Mouse (Mus musculus) thymus, adult 18-20 months (tissue): ENCODE measurements at regions not wholly inside any gene's neighbourhood (a gene's known extent, or its start where the extent isn't known, plus 50 kb on each side); places are given as distances from the start of the nearest gene placed in this dataset.

Experiments used
- DNase-seq, 2 experiments: peaks; one replicate each; pipeline ENCODE4 v3.0.0; 2022; ENCODE audit warnings: mixed read lengths in 2 of 2

- DNase-seq: no peak
Observed at GRCm38 (mm10) chr13:35482340-35482739, 177.3 kb upstream of the Cdyl start.

GRCm38 (mm10) chr13:35486125-35486524 lies 173.5 kb upstream of the Cdyl start:
- DNase-seq: no peak

GRCm38 (mm10) chr13:35499776-35500175 lies 159.9 kb upstream of the Cdyl start:
- no peak for DNase-seq

GRCm38 (mm10) chr13:35500891-35501290 lies 158.7 kb upstream of the Cdyl start:
- no peak for DNase-seq

- DNase-seq: no peak
Observed at GRCm38 (mm10) chr13:35501351-35502146, 158.1 kb upstream of the Cdyl start.

- DNase-seq: no peak
Observed at GRCm38 (mm10) chr13:35502147-35502522, 157.5 kb upstream of the Cdyl start.

GRCm38 (mm10) chr13:35503362-35503821 lies 156.2 kb upstream of the Cdyl start:
- no peak for DNase-seq

GRCm38 (mm10) chr13:35507195-35507594 lies 152.4 kb upstream of the Cdyl start:
- no peak for DNase-seq

GRCm38 (mm10) chr13:35512029-35512507 lies 147.6 kb upstream of the Cdyl start:
- DNase-seq: no peak

GRCm38 (mm10) chr13:35513120-35513519 lies 146.5 kb upstream of the Cdyl start:
- no peak for DNase-seq

GRCm38 (mm10) chr13:35515291-35515690 lies 144.3 kb upstream of the Cdyl start:
- no peak for DNase-seq

- no peak for DNase-seq
Observed at GRCm38 (mm10) chr13:35517692-35518091, 141.9 kb upstream of the Cdyl start.

- DNase-seq: no peak
Observed at GRCm38 (mm10) chr13:35522272-35522671, 137.4 kb upstream of the Cdyl start.

GRCm38 (mm10) chr13:35529577-35529976 lies 130.1 kb upstream of the Cdyl start:
- no peak for DNase-seq

GRCm38 (mm10) chr13:35537106-35537505 lies 122.5 kb upstream of the Cdyl start:
- DNase-seq: no peak

GRCm38 (mm10) chr13:35537936-35538335 lies 121.7 kb upstream of the Cdyl start:
- DNase-seq: no peak

- no peak for DNase-seq
Observed at GRCm38 (mm10) chr13:35540433-35540832, 119.2 kb upstream of the Cdyl start.

- DNase-seq: no peak
Observed at GRCm38 (mm10) chr13:35541053-35541452, 118.6 kb upstream of the Cdyl start.

GRCm38 (mm10) chr13:35564006-35564405 lies 95.6 kb upstream of the Cdyl start:
- DNase-seq: no peak

- DNase-seq: no peak
Observed at GRCm38 (mm10) chr13:35581616-35582015, 78.0 kb upstream of the Cdyl start.

- DNase-seq: no peak
Observed at GRCm38 (mm10) chr13:35598003-35598402, 61.6 kb upstream of the Cdyl start.

GRCm38 (mm10) chr13:35601560-35602135 lies 58.0 kb upstream of the Cdyl start:
- no peak for DNase-seq

GRCm38 (mm10) chr13:35603080-35603479 lies 56.6 kb upstream of the Cdyl start:
- no peak for DNase-seq

GRCm38 (mm10) chr13:35604061-35604460 lies 55.6 kb upstream of the Cdyl start:
- no peak for DNase-seq
